Mouse (Mus musculus): Measurements from ENCODE around the gene Supt4a. TPM values are rescaled to one million over a fixed set of nuclear protein-coding genes. Genes with fewer than 3 reads are reported as not detected.

Supt4a gene
- polyA plus RNA-seq, 1 experiment from 2014 or later: 111 TPM

- no peaks in the 10 kb centered on the region for H3K36me3 ChIP-seq (ENCODE audit: control insufficient read depth, insufficient read depth)
Measured at GRCm38 (mm10) chr11:87720324-87720723, 17.0 kb upstream of the Supt4a start.

GRCm38 (mm10) chr11:87720839-87721238 lies 16.5 kb upstream of the Supt4a start:
- WGBS: 68% methylated on average over 9 of the region's 9 CpGs
- no peaks in the 10 kb centered on the region for H3K27me3 ChIP-seq (ENCODE audit: control insufficient read depth, insufficient read depth, low read length)
- peaks cover 4% of the 10 kb centered on the region for H3K4me1 ChIP-seq (ENCODE audit: control insufficient read depth, insufficient read depth, low read length)
- 0 out of 2 replicates have a peak, but pooled peaks have one; percentile 41 for ATAC-seq (replicated peaks; ENCODE audit: extremely low read depth, insufficient read depth, low FRiP score)
- no peak overlapping the region for H3K4me3 ChIP-seq (ENCODE audit: low read length)
- no peaks in the 10 kb centered on the region for H3K36me3 ChIP-seq (ENCODE audit: control insufficient read depth, insufficient read depth)
- H3K9me3 ChIP-seq (replicated peaks; ENCODE audit: control insufficient read depth, low read length): no peaks in the 10 kb centered on the region
- no peak overlapping the region for H3K9ac ChIP-seq (ENCODE audit: low read length)
- H3K4me2 ChIP-seq (ENCODE audit: low read depth, low read length): peak overlapping the region; percentile 13; the same call in 1 of the 2 replicates
- peak overlapping the region; percentile 68 for H3K27ac ChIP-seq (ENCODE audit: low read length)

More at GRCm38 (mm10) chr11:87720324-87720723, 17.0 kb upstream of the Supt4a start:
- Histone ChIP-seq H3K4me1 (ENCODE audit: control insufficient read depth, insufficient read depth, low read length) (no peaks in the 10 kb centered on the region), H3K27ac (ENCODE audit: low read length) (peak overlapping the region; percentile 68), H3K27me3 (ENCODE audit: control insufficient read depth, insufficient read depth, low read length) (no peaks in the 10 kb centered on the region), H3K9ac (ENCODE audit: low read length) (no peak overlapping the region), H3K9me3 (replicated peaks; ENCODE audit: control insufficient read depth, low read length) (no peaks in the 10 kb centered on the region), H3K4me3 (ENCODE audit: low read length) (no peak overlapping the region), H3K4me2 (ENCODE audit: low read depth, low read length) (peak overlapping the region; percentile 13; the same call in 1 of the 2 replicates)
- WGBS: 43% methylated on average over 9 of the region's 9 CpGs
- ATAC-seq (replicated peaks; ENCODE audit: extremely low read depth, insufficient read depth, low FRiP score): no peak

- WGBS: 84% methylated on average over 3 of the region's 3 CpGs
- ATAC-seq (replicated peaks; ENCODE audit: extremely low read depth, insufficient read depth, low FRiP score): no peak
- Histone ChIP-seq H3K36me3 (ENCODE audit: control insufficient read depth, insufficient read depth) (no peaks in the 10 kb centered on the region), H3K4me2 (ENCODE audit: low read depth, low read length) (no peak overlapping the region), H3K9ac (ENCODE audit: low read length) (no peak overlapping the region), H3K27ac (ENCODE audit: low read length) (no peak overlapping the region), H3K27me3 (ENCODE audit: control insufficient read depth, insufficient read depth, low read length) (no peaks in the 10 kb centered on the region), H3K4me3 (ENCODE audit: low read length) (no peak overlapping the region), H3K9me3 (replicated peaks; ENCODE audit: control insufficient read depth, low read length) (no peaks in the 10 kb centered on the region), H3K4me1 (ENCODE audit: control insufficient read depth, insufficient read depth, low read length) (peaks cover 16% of the 10 kb centered on the region)
Measured at GRCm38 (mm10) chr11:87722168-87722567, 15.2 kb upstream of the Supt4a start.

GRCm38 (mm10) chr11:87722891-87723290 lies 14.5 kb upstream of the Supt4a start:
- H3K9me3 ChIP-seq (replicated peaks; ENCODE audit: control insufficient read depth, low read length): no peaks in the 10 kb centered on the region
- no peaks in the 10 kb centered on the region for H3K27me3 ChIP-seq (ENCODE audit: control insufficient read depth, insufficient read depth, low read length)
- WGBS: 81% methylated on average over 4 of the region's 4 CpGs
- H3K4me2 ChIP-seq (ENCODE audit: low read depth, low read length): no peak overlapping the region
- H3K27ac ChIP-seq (ENCODE audit: low read length): no peak overlapping the region
- ATAC-seq (replicated peaks; ENCODE audit: extremely low read depth, insufficient read depth, low FRiP score): no peak
- no peaks in the 10 kb centered on the region for H3K36me3 ChIP-seq (ENCODE audit: control insufficient read depth, insufficient read depth)
- peaks cover 16% of the 10 kb centered on the region for H3K4me1 ChIP-seq (ENCODE audit: control insufficient read depth, insufficient read depth, low read length)
- no peak overlapping the region for H3K4me3 ChIP-seq (ENCODE audit: low read length)
- H3K9ac ChIP-seq (ENCODE audit: low read length): no peak overlapping the region

GRCm38 (mm10) chr11:87725515-87725914 lies 11.8 kb upstream of the Supt4a start:
- Histone ChIP-seq H3K27me3 (ENCODE audit: control insufficient read depth, insufficient read depth, low read length) (no peaks in the 10 kb centered on the region), H3K9ac (ENCODE audit: low read length) (peak overlapping the region; percentile 51; the same call in 1 of the 2 replicates), H3K4me2 (ENCODE audit: low read depth, low read length) (peak overlapping the region; percentile 36), H3K27ac (ENCODE audit: low read length) (peak overlapping the region; percentile 78), H3K4me3 (ENCODE audit: low read length) (no peak overlapping the region), H3K36me3 (ENCODE audit: control insufficient read depth, insufficient read depth) (no peaks in the 10 kb centered on the region), H3K4me1 (ENCODE audit: control insufficient read depth, insufficient read depth, low read length) (peaks cover 16% of the 10 kb centered on the region), H3K9me3 (replicated peaks; ENCODE audit: control insufficient read depth, low read length) (no peaks in the 10 kb centered on the region)
- no peak for ATAC-seq (replicated peaks; ENCODE audit: extremely low read depth, insufficient read depth, low FRiP score)

GRCm38 (mm10) chr11:87725964-87726562 lies 11.3 kb upstream of the Supt4a start:
- H3K4me1 ChIP-seq (ENCODE audit: control insufficient read depth, insufficient read depth, low read length): peaks cover 16% of the 10 kb centered on the region
- H3K27ac ChIP-seq (ENCODE audit: low read length): peak overlapping the region; percentile 78
- H3K36me3 ChIP-seq (ENCODE audit: control insufficient read depth, insufficient read depth): no peaks in the 10 kb centered on the region
- peak overlapping the region; percentile 51; the same call in 1 of the 2 replicates for H3K9ac ChIP-seq (ENCODE audit: low read length)
- ATAC-seq (replicated peaks; ENCODE audit: extremely low read depth, insufficient read depth, low FRiP score): peak; percentile 51
- H3K4me3 ChIP-seq (ENCODE audit: low read length): no peak overlapping the region
- H3K4me2 ChIP-seq (ENCODE audit: low read depth, low read length): peak overlapping the region; percentile 36
- 11% methylated on average over 6 of the region's 6 CpGs for WGBS
- H3K27me3 ChIP-seq (ENCODE audit: control insufficient read depth, insufficient read depth, low read length): no peaks in the 10 kb centered on the region
- H3K9me3 ChIP-seq (replicated peaks; ENCODE audit: control insufficient read depth, low read length): no peaks in the 10 kb centered on the region

- Histone ChIP-seq H3K36me3 (ENCODE audit: control insufficient read depth, insufficient read depth) (no peaks in the 10 kb centered on the region), H3K4me1 (ENCODE audit: control insufficient read depth, insufficient read depth, low read length) (peaks cover 16% of the 10 kb centered on the region), H3K27ac (ENCODE audit: low read length) (peak overlapping the region; percentile 78), H3K4me3 (ENCODE audit: low read length) (no peak overlapping the region), H3K4me2 (ENCODE audit: low read depth, low read length) (no peak overlapping the region), H3K9ac (ENCODE audit: low read length) (no peak overlapping the region; the same call in 1 of the 2 replicates), H3K9me3 (replicated peaks; ENCODE audit: control insufficient read depth, low read length) (no peaks in the 10 kb centered on the region), H3K27me3 (ENCODE audit: control insufficient read depth, insufficient read depth, low read length) (no peaks in the 10 kb centered on the region)
- 71% methylated on average over 11 of the region's 11 CpGs for WGBS
- no peak for ATAC-seq (replicated peaks; ENCODE audit: extremely low read depth, insufficient read depth, low FRiP score)
Measured at GRCm38 (mm10) chr11:87727021-87727420, 10.3 kb upstream of the Supt4a start.

- ATAC-seq (replicated peaks; ENCODE audit: extremely low read depth, insufficient read depth, low FRiP score): no peak
- H3K4me1 ChIP-seq (ENCODE audit: control insufficient read depth, insufficient read depth, low read length): peaks cover 16% of the 10 kb centered on the region
- 67% methylated on average over 4 of the region's 4 CpGs for WGBS
- H3K27ac ChIP-seq (ENCODE audit: low read length): no peak overlapping the region
- no peaks in the 10 kb centered on the region for H3K27me3 ChIP-seq (ENCODE audit: control insufficient read depth, insufficient read depth, low read length)
- no peak overlapping the region for H3K4me2 ChIP-seq (ENCODE audit: low read depth, low read length)
- no peaks in the 10 kb centered on the region for H3K9me3 ChIP-seq (replicated peaks; ENCODE audit: control insufficient read depth, low read length)
- H3K9ac ChIP-seq (ENCODE audit: low read length): no peak overlapping the region
- H3K36me3 ChIP-seq (ENCODE audit: control insufficient read depth, insufficient read depth): no peaks in the 10 kb centered on the region
- no peak overlapping the region for H3K4me3 ChIP-seq (ENCODE audit: low read length)
Measured at GRCm38 (mm10) chr11:87727471-87727870, 9.9 kb upstream of the Supt4a start.

- no peaks in the 10 kb centered on the region for H3K36me3 ChIP-seq (ENCODE audit: control insufficient read depth, insufficient read depth)
- H3K9me3 ChIP-seq (replicated peaks; ENCODE audit: control insufficient read depth, low read length): no peaks in the 10 kb centered on the region
- no peak for ATAC-seq (replicated peaks; ENCODE audit: extremely low read depth, insufficient read depth, low FRiP score)
- H3K4me3 ChIP-seq (ENCODE audit: low read length): no peak overlapping the region
- H3K4me1 ChIP-seq (ENCODE audit: control insufficient read depth, insufficient read depth, low read length): peaks cover 16% of the 10 kb centered on the region
- H3K9ac ChIP-seq (ENCODE audit: low read length): no peak overlapping the region
- H3K4me2 ChIP-seq (ENCODE audit: low read depth, low read length): no peak overlapping the region
- no peaks in the 10 kb centered on the region for H3K27me3 ChIP-seq (ENCODE audit: control insufficient read depth, insufficient read depth, low read length)
- no peak overlapping the region for H3K27ac ChIP-seq (ENCODE audit: low read length)
- 60% methylated on average over 18 of the region's 18 CpGs for WGBS
Measured at GRCm38 (mm10) chr11:87728850-87729592, 8.3 kb upstream of the Supt4a start.
